Mouse (Mus musculus) thymus, postnatal 10 days (tissue): Measurements from ENCODE around the gene Rhox1.
"Not testable (repeated sequence)": the region's sequence is repeated elsewhere in the genome, so short reads cannot be mapped to it uniquely, and the experiment has no call there.

Experiments
- DNase-seq, 2 experiments: peaks; one replicate each; pipeline ENCODE4 v3.0.0; 2021; ENCODE audit warnings: low spot score in 2 of 2

The Rhox1 gene

DNA sequence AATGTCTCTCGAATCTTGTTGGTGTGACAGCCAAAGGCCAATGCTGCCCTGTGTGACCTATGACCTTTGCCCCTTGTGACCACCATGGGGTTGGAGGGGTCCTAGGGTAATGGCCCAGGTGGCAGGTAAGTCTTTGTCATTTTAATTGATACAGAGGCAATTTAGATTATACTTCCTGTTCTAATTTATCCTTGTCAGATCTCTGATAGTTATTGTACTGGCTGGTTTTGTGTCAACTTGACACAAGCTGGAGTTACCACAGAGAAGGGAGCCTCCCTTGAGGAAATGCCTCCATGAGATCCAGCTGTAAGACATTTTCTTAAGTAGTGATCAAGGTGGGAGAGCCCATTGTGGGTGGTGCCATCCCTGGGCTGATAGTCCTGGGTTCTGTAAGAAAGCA is at the start of gene Rhox1:
Rhox1 (minus strand) TSS at position 101 of the 400 bp plus-strand sequence.
- not testable (repeated sequence) for DNase-seq

- not testable (repeated sequence) for DNase-seq
These were observed 43.0 kb upstream of the Rhox1 start, which contains the start of gene Rhox4a for GRCm38 (mm10) chrX:37265038-37265437. TSS of gene Rhox4a (plus strand) at chrX:37265338.

GRCm38 (mm10) chrX:37249619-37250018 is 27.6 kb upstream of the Rhox1 start, which contains the start of gene Rhox3a:
TSS of gene Rhox3a (plus strand) at chrX:37249919.
- DNase-seq: not testable (repeated sequence)

DNA sequence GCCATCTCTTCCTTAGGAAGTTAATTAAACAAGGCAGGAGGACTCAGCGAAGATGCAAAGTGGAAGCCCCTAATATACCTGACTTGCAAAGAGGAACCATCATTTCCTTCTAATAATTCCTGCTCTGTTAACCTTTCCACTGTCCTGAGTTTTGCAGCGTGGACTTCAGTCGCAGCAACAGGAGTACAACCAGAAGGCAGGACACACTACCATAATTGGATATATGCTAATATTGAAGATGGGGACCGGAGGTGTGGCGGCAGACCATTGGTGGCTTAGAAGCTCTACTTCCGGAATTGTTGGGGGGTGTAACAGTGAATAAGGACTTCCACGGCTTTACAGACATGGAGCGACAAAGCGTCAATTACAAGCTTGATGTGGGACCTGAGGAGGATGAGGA is 22.6 kb upstream of the Rhox1 start, which contains the start of gene Rhox2a:
Rhox2a (plus strand) TSS at position 301 of the 400 bp plus-strand sequence.
- not testable (repeated sequence) for DNase-seq

- DNase-seq: no peak
These were observed 11.1 kb downstream of the Rhox1 start, which contains the start of gene Gm9 for GRCm38 (mm10) chrX:37210941-37211340. TSS of gene Gm9 (minus strand) at chrX:37211041.

- no peak for DNase-seq
These were observed 23.4 kb downstream of the Rhox1 start for GRCm38 (mm10) chrX:37198676-37199075.

- no peak for DNase-seq
These were observed 30.2 kb downstream of the Rhox1 start for GRCm38 (mm10) chrX:37191744-37192379.

DNA sequence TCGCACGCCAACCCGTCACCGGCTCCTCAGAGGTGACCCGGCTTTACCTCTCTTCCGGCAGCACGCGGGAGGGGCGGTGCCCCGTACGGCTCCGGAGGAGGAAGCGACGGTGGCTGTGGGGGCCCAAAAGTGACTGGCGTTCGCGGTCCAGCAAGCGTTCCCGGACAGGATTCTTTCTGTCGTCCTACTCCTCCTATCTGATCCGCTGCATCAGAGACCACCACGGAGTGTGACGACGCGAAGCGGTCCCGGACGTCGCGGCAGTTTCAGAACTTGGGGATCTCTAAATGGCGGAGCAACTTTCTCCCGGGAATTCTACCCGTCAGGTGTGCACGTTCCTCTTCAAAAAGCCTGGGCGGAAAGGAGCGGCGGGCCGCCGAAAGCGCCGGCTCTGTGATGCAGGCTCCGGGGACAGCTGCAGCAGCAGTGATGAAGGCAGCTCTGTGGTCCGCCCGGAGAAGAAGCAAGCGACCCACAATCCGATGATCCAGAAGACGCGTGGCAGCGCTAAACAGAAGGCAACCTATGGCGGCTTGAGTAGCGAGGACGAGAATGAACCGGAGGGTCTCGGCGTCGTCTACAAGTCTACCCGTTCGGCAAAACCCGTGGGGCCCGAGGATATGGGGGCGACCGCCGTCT is 30.8 kb downstream of the Rhox1 start, which contains the start of the genes Ndufa1 and Rnf113a1:
Ndufa1 (minus strand) TSS at position 59 of the 639 bp plus-strand sequence.
Rnf113a1 (plus strand) TSS at position 141 of the 639 bp plus-strand sequence.
- DNase-seq: peak; percentile 73 to 74

- DNase-seq: no peak
These were observed 31.3 kb downstream of the Rhox1 start for GRCm38 (mm10) chrX:37190755-37191104.

GRCm38 (mm10) chrX:37184401-37184800 is 37.7 kb downstream of the Rhox1 start:
- DNase-seq: not testable (repeated sequence)

DNA sequence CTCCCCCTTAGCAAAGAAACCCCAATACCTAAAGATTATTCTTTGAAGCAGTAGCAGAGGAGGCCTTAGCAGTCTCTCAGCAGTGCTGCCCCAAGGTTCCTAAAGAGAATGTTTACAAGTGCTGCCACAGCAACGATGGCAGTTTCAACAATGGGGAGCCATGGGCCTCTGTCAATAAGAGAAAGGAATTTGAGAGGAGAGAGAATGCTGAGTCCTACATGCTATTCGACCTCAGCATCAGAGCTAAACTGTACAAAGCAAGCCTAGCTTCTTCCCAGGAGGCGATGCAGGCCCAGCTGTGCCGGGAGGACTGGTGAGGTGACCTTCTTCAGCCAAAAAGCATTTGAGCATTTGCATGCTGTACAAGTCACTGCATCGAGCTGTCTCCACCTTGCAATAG is 53.3 kb downstream of the Rhox1 start, which contains the start of gene Akap14:
Akap14 (minus strand) TSS at position 101 of the 400 bp plus-strand sequence.
- DNase-seq: no peak

- DNase-seq: peak in 1 of 2 experiments; percentile 14
These were observed 55.0 kb downstream of the Rhox1 start for GRCm38 (mm10) chrX:37167085-37167484.
